Mouse (Mus musculus): ENCODE results near the gene Lin28a. TPM values are rescaled to one million over a fixed set of nuclear protein-coding genes. Genes with fewer than 3 reads are reported as not detected.

Lin28a gene
- polyA plus RNA-seq (2012; rRNA removed) = 0.34 TPM in 2 replicates

DNA sequence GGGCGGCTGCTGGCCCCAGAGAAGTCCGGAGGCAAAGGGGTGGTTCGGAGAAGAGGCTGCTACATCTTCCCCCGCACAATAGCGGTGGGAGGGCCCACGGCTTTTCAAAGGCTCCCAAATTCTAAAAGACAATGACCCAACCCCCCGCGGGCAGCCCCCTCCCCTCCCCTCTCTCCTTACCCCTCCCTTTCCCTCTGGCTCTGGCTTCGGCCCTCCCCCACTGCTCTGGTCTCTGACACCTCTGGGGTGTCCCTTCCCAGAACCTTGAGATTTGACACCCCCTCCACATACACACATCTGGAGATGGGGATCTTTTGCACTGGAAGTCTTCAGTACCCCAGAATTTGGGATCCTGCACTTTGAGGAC is at the start of gene Lin28a:
Lin28a (minus strand) TSS at position 63 of the 367 bp plus-strand sequence.
- DNase-seq (ENCODE audit: low read depth) = no peak
- TF ChIP-seq CTCF (IDR thresholded peaks at IDR 0.05; ENCODE audit: borderline replicate concordance, extremely low read depth, insufficient read depth, insufficient read length) (no peak), POLR2A (IDR thresholded peaks at IDR 0.05; ENCODE audit: borderline replicate concordance, extremely low read depth, insufficient read depth, insufficient read length, poor library complexity, severe bottlenecking) (no peak)

DNA sequence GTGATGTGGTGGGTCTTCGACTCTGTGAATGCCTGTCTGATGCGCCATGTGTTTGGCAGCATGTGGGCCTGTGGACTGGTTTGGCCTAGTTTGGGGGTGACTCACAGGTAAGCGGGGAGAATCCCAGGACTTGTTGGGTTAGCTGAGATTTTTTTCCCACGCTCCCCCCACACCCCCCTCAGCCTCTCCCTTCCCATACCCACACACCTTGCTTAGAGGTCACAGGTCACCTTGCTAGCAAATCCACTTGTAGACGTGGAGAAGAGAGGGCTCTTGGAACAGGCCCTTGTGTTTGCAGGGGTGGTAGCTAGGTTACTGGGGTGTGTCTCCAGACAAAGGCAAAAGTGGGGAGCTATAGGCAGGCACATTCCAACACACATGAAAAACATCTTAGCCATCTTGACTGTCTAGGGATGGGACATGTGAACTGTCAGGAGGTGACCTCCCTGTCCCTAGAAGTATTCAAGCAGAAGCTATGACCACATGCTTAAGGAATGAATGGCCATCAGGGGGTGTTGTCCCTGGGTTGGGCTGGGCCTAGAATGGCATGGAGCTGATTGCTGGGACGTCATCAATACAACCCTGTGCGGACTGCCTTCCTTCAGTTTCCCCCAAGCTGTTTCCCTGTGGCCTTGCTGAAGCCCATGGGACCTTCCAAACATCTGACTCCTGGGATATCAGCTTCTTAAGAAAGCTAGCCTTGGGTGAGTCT is 49.3 kb upstream of the Lin28a start:
- TF ChIP-seq CTCF (IDR thresholded peaks at IDR 0.05; ENCODE audit: borderline replicate concordance, extremely low read depth, insufficient read depth, insufficient read length) = no peak
- TF ChIP-seq POLR2A (IDR thresholded peaks at IDR 0.05; ENCODE audit: borderline replicate concordance, extremely low read depth, insufficient read depth, insufficient read length, poor library complexity, severe bottlenecking) = no peak
- no peak for DNase-seq (ENCODE audit: low read depth)

GRCm38 (mm10) chr4:134067383-134067782 is 48.7 kb upstream of the Lin28a start:
- DNase-seq (ENCODE audit: low read depth) = no peak
- TF ChIP-seq CTCF (IDR thresholded peaks at IDR 0.05; ENCODE audit: borderline replicate concordance, extremely low read depth, insufficient read depth, insufficient read length) (no peak), POLR2A (IDR thresholded peaks at IDR 0.05; ENCODE audit: borderline replicate concordance, extremely low read depth, insufficient read depth, insufficient read length, poor library complexity, severe bottlenecking) (no peak)

- TF ChIP-seq CTCF (IDR thresholded peaks at IDR 0.05; ENCODE audit: borderline replicate concordance, extremely low read depth, insufficient read depth, insufficient read length) (no peak), POLR2A (IDR thresholded peaks at IDR 0.05; ENCODE audit: borderline replicate concordance, extremely low read depth, insufficient read depth, insufficient read length, poor library complexity, severe bottlenecking) (no peak)
- no peak for DNase-seq (ENCODE audit: low read depth)
Observed at GRCm38 (mm10) chr4:134065431-134066004, 46.9 kb upstream of the Lin28a start.

- DNase-seq (ENCODE audit: low read depth) = no peak
- TF ChIP-seq POLR2A (IDR thresholded peaks at IDR 0.05; ENCODE audit: borderline replicate concordance, extremely low read depth, insufficient read depth, insufficient read length, poor library complexity, severe bottlenecking) (no peak), CTCF (IDR thresholded peaks at IDR 0.05; ENCODE audit: borderline replicate concordance, extremely low read depth, insufficient read depth, insufficient read length) (no peak)
Observed at GRCm38 (mm10) chr4:134062561-134062960, 43.9 kb upstream of the Lin28a start.

DNA sequence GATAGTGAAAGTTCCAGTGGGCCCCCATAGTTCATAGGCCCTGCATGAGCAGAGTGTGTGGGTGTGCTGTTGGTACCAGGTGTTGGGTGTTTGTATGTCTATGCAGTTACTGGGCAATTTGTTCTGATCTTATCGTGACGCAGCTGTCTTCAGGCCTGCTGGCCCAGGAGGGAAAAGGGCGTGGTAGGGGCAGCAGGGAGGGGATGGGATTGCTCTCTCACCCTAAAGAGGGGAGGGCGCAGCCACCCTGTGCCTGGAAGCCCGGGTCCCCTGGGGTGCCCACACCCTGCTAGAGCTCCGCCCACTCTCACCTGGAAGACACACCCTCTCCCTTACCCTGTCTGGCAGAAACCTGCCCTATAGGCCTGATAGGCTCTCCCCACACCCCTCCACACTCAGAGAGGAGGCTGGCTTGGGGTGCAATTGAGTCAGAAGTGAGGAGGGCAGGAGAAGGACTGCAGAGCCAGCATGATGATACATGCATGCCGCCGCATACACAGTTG is 43.4 kb upstream of the Lin28a start:
- no peak for DNase-seq (ENCODE audit: low read depth)

DNA sequence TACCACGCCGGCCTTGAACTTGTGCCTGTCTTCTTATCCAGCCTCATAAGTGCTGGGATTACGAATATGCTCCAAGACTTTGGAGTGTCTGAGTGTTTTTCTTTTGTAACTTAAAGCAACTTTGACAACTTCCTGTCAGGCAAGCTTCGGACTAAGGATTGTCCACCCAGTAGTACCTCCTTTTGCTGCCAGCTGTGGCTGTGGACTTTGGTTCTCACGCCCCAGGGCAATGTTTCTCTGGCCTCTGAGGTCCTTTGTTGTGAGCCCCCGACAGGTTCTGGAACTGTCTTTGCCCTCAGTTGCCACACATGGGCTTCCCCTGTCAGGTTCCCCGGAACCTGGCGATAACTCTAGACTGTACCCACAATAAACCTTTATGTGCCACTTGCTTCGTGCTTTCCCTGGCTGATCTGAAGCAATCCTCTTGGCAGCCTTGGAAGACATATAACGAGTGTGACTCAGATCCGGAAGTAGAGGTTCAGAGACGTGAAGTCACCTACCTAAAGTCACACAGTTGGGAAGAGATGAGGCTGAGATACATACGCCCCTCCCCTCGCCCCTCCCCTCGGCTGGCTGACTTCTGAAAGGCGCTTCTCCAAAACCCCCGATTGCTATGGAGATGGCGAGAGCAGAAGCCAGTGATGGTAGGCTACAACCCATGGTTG is 42.7 kb upstream of the Lin28a start:
- TF ChIP-seq POLR2A (IDR thresholded peaks at IDR 0.05; ENCODE audit: borderline replicate concordance, extremely low read depth, insufficient read depth, insufficient read length, poor library complexity, severe bottlenecking) (no peak), CTCF (IDR thresholded peaks at IDR 0.05; ENCODE audit: borderline replicate concordance, extremely low read depth, insufficient read depth, insufficient read length) (no peak)
- DNase-seq (ENCODE audit: low read depth) = no peak

More for the DNA sequence above, 43.4 kb upstream of the Lin28a start:
- TF ChIP-seq CTCF (IDR thresholded peaks at IDR 0.05; ENCODE audit: borderline replicate concordance, extremely low read depth, insufficient read depth, insufficient read length) = no peak
- TF ChIP-seq POLR2A (IDR thresholded peaks at IDR 0.05; ENCODE audit: borderline replicate concordance, extremely low read depth, insufficient read depth, insufficient read length, poor library complexity, severe bottlenecking) = no peak

DNA sequence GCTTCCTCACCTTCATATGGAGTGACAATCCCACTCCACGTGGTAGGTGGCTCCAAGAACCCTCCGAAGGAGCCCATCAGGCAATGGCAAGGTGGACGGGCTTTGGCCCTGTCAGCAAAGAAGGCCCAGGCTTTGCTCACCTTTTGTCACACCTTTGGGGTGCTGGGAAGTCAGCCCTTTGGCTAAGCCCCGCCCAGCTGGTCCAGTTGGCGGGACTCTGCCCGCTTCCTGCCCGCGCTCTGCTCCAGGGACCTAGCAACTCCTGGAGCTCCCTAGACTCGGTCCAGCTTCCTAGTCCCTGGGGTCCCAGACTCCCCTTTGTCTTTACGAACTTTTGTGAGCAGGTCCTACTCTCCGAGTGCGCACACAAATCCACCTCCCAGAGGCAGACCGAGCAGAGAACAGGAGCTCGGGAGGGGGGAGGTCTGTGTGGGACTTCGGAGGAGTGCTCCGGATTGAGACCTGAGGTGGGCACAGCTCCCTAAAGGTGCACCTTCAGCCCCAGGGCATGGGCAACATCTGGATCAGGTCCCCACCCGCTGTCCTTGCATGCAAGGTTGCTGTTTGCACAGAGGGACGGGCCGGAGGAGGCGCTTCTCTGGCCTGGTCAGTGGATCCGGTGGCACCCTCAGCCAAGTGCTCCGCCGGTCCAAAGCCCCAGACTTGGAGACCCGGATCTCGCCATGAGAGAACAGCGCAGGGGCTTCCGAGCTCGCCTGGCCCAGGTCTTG is 41.7 kb upstream of the Lin28a start, which contains the start of gene Crybg2:
Crybg2 (plus strand) TSS at position 681 of the 731 bp plus-strand sequence.
- TF ChIP-seq CTCF (IDR thresholded peaks at IDR 0.05; ENCODE audit: borderline replicate concordance, extremely low read depth, insufficient read depth, insufficient read length) (no peak), POLR2A (IDR thresholded peaks at IDR 0.05; ENCODE audit: borderline replicate concordance, extremely low read depth, insufficient read depth, insufficient read length, poor library complexity, severe bottlenecking) (no peak)
- DNase-seq (ENCODE audit: low read depth) = no peak

DNA sequence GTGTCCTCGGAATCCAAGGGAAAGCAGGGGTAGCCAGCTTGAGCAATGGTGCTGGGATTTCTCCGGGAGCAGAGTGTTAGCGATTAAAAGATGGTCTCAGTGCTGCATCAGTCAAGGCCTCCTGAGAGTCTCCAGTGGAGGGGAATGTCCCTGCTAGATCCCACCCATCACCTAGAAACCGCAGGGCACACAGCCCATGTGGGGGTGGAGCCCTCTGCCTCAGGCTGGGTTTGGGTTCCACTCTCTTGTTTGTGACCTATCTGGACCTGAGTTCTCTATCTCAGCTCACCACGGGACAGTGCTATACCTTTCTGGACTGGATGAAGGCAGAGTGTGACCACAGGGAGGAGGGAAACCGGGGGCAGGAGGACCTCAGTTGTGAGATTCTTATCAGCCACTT is 40.3 kb upstream of the Lin28a start:
- no peak for TF ChIP-seq CTCF (IDR thresholded peaks at IDR 0.05; ENCODE audit: borderline replicate concordance, extremely low read depth, insufficient read depth, insufficient read length)
- TF ChIP-seq POLR2A (IDR thresholded peaks at IDR 0.05; ENCODE audit: borderline replicate concordance, extremely low read depth, insufficient read depth, insufficient read length, poor library complexity, severe bottlenecking) = no peak
- DNase-seq (ENCODE audit: low read depth) = no peak

DNA sequence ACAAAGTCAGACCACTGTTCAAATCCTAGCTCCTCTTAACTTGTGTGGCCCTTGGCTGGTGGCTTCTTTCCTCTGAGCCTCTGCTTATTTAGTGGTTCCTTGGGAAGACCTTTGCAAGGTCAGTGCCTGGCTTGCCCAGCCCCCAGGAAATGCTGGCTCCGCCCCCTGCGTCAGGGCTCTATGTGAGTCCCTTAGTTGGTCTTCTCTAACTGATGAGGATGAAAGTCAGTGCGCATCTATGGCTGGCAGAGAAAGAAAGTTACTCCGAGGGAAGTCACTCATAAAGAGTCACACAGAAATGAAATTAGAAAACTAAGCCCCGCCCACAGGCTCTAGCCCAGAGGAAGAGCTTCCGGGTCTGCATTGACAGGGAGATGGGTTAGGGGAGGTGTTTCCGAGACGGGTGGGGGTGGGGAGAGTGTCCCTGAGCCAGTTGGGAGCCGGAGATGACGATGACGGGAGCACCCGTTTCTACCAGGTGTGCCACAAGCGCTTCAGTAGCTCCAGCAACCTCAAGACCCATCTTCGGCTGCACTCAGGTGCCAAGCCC is 39.6 kb upstream of the Lin28a start:
- DNase-seq (ENCODE audit: low read depth) = no peak
- TF ChIP-seq POLR2A (IDR thresholded peaks at IDR 0.05; ENCODE audit: borderline replicate concordance, extremely low read depth, insufficient read depth, insufficient read length, poor library complexity, severe bottlenecking) = no peak
- no peak for TF ChIP-seq CTCF (IDR thresholded peaks at IDR 0.05; ENCODE audit: borderline replicate concordance, extremely low read depth, insufficient read depth, insufficient read length)

All from brain, embryonic 14.5 days (tissue).